Mouse (Mus musculus) T-helper 17 cell (primary cell): ENCODE measurements around the gene Blm.

ENCODE experiments used
- in situ Hi-C, 2 experiments: fragments of 300-600 bp; cut with MboI, MseI; formaldehyde crosslinking; loops; 1 replicate in 1 of 2; 2 replicates in 1 of 2; pipeline ENCODE4 v1.15.1; 2025; ENCODE audit warnings: high pct_unique_total_duplicates in 2 of 2

Blm gene

DNA sequence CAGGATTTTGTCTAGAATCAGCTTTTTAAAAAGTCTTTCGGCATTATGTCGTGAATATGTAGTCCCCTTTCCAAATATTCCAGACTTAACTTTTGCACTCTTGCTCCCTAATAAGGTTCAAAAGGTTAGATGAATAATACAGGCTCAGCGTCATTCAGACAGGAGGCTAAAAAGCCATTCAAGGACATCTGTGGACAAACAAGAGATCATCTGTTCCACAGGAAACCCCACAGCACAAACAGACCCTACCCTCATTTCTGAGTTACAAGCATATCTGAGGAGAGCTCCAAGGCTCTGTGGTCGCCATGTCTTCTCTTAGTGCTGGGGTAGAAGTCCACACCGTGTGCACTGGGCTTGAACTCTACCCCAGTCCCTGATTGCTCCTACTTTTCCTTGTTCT, 70.1 kb downstream of the Blm start:
- in situ Hi-C loops, result no loop called here

DNA sequence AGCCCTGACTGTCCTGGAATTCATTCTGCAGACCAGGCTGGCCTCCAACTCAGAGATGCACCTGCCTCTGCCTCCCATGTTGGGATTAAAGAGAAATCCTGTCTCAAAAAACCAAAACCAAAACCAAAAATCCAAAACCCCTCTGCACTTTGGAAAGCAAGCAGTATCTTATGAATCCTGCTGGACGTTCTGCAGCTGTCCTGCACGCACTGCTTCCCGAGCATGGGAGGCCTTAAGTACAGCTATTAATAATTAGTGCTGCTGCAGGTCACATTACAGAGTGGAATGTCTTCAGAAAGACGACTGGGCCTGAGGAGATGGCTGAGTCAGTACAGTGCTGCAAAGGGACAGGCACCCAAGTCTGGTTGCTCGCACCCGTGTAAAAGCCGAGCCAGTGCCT, 73.0 kb downstream of the Blm start:
- in situ Hi-C loops, result no loop called here

DNA sequence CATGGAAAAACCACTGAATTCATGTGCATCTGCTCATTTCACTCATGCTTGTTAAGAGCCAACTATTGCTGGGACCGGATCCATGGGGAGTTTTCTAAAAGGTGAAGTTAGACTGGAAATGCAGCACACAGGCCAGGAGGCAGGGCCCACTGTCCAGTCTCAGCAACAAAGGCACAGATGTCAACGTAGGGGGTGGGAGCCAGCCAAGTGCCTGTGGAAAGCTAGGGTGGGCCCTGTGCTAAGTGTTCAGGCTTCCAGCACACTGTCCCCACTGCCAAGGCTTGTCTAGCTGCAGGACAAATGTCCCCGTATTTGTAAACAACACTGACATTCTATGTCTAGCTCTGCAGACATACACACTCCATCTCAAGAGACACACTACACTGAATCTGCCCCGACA, 74.0 kb downstream of the Blm start:
- in situ Hi-C loops, result no loop called here

DNA sequence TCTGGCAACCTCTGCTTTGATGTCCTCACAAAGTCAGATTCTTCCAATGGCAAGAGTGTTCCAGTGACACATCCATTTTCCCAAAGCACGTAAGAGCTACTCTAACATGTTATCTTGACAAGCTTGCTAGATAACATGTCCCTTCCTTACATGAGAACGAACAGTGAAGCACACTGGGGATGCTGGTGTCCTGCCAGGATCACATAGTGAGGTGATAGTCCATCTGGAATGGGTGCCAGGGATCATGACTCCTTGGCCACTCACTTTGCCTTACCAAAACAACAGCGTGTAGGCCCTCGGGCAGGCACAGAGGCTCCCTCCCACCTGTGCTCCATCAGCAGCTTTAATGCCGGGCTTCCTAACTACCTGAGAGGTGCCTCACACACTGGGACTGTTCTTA, 74.7 kb downstream of the Blm start:
- in situ Hi-C loops, result no loop called here

DNA sequence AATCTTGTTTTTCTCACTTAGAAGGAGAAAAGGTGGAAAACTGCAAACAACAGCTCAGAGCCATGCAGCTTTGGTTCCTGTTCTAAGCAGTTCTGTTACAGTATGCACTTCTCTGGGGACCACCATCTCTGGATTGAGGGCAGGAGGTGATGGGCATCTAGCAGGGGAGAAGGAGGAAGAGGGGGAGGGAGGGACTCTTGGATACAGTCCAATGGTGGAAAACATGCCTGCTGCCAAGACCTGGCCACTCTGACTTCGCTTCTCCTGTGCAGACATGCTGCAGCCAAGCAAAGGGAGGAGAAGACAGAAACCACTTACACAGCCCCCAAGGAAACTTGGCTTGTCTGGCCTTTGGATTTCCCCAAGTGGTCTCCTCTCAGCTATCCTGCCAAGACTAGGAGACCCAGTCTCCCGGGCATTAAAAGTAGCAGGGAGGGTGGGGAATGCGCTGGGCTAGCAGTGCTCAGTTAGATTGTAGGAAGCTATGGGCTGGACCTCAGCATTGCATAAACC, 77.0 kb downstream of the Blm start:
- in situ Hi-C loops, result no loop called here

DNA sequence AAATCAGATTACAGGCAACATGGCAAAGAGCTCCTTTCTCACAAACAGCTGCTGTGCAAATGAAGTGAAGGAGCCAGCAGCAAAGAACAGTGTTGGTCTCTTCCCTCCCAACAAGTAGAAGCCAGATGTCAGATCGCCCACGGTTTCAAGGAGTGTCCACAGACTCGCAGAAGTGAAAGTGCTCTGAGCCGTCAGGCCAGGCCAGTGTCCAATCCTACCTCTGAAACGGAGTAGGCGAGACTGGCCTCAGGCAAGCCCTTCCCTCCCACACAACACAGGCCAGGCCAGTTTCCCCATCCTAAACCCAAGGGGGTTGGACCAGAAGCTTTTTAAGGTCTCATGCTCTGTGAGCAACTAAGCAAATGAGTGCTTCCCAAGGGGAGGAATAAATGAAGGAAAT, 77.7 kb downstream of the Blm start:
- in situ Hi-C loops, result no loop called here

DNA sequence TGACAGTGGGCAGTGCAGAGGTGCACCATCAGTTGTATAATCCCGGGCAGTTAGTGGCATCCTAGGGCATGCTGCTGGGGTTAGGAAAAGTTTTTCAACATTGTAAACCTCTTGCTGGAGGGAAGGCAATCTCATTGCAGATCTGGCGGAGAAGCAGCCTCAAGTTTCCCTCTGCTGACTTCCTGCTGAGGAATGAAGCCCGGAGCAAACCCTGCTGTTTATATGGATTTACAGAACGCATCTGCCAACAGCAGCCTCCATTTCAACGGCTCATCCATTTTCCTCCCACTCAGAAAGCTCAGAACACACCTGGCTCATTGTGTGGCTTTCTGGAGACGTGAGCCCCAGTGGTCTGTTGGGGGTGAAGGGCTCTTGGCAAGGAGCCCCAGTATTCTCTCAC, 78.6 kb downstream of the Blm start:
- in situ Hi-C loops, result no loop called here

DNA sequence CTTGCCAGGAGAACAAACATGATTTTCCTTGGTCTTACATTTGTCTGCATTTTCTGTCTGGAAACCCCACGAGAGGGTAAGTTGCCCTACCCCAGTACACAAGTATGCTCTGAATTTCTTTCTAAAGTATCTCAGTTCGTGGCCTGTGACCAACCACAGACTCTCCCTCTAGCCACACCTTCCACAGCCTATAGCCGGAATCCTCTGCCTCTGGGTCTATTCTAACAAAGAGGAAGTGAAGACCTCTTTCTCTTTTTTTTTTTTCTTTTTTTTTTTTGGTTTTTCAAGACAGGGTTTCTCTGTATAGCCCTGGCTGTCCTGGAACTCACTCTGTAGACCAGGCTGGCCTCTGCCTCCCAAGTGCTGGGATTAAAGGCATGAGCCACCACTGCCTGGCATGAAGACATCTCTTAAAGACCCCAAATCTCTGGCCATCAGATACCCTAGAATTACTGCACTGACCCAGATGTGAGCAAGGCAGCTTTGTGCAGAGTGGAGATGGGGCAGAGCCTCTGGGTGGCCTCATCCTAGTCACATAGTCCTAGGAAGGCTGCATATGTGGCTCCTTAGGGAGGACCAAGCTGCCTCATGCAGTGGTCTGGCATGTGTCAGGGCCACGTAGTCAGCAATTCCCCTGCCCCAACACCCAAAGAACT, 79.3 kb downstream of the Blm start:
- in situ Hi-C loops, result no loop called here

DNA sequence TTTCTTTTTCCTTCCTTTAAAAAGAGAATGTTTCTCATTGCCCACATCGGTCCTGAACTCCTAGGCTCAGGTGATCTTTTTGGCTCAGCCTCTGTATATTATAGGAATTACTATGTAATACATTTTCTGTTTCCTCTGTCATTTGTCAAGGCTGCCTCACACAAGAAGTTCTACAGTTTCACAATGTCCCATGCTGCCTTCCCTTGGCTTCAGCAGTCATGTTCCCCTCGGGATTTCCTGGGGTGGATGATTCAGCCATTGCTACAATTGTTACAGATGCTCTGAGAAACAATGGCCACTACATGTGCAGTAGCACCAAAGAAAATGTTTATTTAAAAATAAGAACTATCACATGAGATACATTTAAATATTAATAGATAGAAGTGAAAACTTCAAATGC, 80.1 kb downstream of the Blm start:
- in situ Hi-C loops, result no loop called here

DNA sequence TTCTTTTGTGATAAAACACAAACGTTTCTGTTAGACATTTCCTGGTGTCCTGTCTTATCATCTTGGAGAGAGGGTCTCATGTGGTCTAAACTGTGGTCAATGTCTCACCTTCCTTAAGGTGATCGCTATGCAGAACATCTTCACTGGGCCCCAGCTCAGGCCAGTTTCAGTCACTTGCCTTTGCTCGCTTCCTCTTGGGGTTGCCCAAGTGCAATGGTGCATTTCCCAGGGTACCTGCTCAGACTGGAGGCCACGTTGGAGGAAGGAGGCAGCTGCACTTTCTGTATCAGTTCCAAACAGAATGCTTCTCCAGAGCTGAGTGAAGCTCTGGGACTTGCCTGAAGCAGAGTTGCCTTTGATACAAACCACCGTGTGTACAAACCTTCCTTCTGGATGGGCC, 80.9 kb downstream of the Blm start:
- in situ Hi-C loops, result no loop called here

DNA sequence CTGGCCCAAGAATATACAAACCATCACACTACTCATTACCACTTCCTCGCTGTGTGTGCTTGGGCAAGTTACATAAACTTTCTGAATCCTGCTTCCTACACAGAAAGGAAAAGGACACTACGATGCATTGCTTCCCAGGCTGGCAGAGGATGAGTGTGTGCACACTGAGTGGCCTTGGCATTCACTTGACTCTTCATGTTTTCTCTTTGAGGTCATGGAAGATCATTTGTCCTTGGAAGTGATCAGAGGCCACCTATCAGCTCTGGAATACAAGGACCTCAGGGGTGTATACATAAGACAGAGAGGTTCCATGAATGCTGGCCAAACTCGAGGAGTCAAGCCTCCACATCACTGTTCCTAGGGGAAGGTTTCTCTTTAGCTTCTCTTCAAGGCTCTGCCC, 81.8 kb downstream of the Blm start:
- in situ Hi-C loops, result no loop called here

DNA sequence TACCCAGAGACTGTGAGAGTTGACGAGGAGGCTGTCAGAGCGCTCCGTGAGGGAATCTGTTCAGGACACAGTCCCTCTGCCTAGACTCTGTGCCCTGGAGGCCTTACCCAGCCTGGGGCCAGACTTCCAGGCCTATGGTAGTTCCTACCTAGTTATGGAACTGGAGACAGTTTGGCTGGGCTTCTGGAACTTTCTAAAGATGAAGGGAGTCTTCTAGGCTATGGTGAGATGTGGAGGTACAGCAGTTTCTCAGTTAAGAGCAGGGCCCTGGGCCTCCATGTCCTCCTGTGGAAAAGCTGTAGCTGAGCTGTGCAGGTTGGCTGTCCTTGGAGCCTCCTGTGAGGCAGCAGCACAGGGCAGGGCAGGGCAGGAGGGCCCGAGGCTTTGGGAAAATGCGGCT, 82.7 kb downstream of the Blm start:
- in situ Hi-C loops, result no loop called here

DNA sequence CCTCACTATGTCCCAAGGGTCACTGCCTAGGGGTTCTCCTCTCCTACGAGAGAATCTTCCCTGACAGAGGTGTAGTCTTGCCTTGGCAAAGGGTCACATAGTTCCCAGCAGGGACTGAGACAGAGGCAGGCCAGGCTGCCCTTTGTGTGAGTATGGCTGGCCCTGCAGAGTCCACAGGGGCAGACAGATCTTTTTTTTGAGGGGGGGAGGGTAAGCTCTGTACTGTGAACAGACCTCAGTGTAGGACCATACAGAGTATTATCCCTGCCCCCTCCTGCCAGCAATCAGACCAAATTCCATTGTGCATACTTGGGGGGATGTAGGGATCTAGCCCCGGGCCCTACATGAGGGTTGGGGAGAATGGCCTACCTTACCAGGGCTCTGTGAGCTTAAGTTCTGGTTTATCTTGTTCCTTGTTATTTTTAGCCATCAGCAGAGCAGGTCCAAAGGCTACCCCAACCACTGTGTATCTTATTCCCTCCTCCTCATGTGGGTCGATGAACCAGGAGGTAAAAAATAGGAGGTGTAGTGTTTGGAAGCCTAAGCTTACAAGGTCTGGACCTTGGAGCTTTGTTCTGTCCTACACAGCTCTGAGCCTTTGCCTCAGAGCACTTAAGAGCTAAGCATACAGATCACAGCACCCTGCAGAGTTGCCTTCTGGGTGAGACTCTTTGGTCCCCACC, 83.2 kb downstream of the Blm start:
- in situ Hi-C loops, result no loop called here

DNA sequence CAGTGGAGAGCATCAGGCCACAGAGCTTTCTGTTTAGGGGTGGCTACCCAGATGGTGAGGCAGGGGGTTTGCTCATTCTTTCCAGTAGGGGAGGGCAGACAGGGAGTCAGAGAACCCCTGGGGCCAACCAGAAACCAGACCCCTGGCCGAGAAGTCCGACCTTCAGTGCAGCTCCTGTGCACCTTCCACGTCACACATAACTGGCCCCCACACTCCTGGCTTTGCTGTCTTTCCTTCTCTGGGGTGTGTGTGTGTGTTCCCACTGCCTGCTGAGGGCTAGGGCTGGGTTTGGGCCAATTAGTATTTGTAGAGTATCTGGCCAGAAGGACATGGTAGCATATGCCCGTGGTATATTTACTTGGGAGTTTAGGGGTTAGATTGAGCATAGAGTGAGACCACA, 84.6 kb downstream of the Blm start:
- in situ Hi-C loops, result no loop called here

DNA sequence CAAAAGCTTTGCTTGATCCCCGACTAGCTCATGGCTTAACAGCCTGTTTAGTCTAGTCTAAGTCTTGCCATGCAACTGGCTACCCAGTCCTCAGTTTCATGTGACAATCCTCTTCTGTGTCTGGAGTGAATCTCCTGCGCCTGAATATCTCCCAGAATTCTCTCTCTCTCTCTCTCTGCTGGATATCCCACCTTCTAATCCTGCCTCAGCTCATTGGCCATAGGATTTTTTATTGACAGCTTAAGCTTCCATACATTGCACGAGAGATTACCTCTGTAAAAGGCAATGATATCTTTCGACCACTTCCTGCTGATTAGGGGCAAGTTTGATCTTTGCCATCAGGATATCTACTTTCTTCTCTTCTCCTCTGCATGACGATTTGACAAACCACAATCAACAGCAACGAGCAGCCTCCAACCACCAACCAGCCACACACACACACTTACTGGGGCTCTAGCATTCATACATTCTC, 85.3 kb downstream of the Blm start:
- in situ Hi-C loops, result no loop called here

DNA sequence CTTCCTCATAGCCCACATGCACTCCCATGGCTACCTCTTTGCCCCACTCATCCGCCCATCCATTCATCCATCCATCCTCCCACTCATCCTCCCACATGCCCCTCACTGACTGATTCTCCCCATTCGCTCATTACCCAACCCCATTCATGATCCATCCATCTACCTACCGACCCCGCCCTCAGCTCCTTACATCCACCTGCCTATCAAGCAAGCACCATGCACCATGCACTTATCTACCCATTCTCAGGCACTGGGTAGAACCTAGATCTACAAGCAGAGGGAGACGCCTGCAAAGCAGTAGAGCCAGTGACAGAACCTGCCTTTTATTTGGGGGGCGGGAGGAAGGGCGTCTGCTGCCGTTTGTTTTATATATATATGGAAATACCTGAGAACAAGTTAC, 87.6 kb downstream of the Blm start:
- in situ Hi-C loops, result no loop called here

DNA sequence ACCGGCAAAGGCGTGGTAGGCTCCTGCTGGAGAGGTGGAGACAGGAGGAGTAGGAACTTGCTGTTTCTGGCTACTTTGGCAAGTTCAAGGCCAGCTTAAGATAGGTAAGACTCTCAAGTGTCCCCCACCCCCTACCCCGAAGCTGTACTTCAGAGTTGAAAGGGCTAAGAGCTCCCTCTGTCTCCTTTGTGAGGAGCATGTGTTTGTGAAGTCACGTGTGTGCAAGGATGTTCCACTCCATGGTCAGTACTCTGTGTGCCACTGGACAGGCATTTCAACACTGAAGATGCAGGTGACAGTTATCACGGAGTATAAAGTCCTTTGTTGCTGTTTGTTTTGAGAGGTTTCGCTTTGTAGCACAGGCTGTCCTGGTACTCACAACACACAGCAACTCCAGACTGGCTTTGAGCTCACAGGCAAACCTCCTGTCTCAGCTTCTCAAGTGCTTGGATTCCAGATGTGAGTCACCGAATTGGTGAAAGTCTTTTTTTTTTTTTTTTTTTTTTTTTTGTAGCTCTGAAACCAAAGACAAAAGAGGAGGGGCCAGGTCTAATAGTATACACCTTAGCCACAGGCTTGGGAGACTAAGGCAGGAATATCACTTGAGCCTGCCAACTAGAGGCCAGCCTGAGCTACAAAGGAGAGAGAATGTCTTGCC, 88.6 kb downstream of the Blm start:
- in situ Hi-C loops, result no loop called here

DNA sequence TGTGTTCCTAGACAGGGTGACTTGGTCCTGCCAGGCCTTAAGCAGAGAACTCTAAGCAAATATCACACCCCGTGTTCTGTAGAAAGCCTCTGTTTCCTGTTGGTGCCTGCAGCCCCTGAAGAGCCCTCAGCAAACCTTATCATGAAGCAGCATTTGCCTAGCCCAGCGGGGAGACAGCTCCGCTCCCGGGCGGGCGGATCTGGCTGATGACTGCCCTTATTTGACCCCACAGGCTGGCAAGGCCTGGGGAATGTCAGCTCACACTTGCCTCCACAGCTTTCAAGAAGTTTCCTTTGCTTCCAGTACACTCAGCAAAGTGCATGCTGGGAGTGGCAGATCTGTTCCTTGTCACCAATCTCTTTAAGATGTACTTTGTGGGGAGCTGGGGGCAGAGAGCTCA, 89.4 kb downstream of the Blm start:
- in situ Hi-C loops, result no loop called here

DNA sequence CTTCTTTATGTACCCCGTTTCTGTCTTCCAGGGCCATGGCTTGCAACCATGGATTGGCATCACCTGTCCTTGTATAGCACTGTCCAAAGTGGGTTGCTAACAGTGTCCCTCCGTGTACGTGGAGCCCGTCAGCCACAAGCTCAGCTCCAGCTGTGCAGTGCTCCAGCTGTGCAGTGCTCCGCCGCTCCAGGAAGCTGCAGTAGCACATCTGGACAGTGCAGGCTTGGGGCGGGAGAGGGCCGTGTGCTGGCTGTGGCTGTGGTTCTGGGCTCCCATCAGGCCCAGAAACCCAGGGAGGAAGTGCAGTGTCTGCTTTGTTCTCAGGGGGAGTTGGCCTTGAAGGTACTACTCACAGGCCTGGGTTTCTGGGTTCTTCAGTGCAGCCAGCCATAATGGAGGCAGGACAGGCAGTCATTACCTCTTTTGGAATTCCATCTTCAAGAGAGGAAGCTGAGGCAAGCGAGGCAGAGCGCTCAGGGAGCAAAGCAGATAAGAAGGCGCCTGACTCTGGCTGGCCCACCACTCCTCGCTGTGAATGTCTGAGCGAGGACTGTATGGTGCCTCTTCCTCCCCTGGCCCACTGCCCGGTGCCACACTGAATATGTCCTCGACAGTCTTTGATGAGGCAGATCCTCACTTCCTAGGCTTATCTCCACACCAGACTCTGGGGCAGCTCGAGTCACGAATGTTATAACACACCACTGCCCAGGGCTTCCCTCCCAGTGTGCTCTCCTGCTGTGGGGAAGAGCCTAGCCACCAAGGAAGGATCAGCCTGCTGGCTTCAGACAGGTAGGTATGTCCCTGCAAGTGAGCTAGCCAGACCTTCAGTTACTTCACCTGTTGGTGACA, 90.3 kb downstream of the Blm start:
- in situ Hi-C loops, result no loop called here

DNA sequence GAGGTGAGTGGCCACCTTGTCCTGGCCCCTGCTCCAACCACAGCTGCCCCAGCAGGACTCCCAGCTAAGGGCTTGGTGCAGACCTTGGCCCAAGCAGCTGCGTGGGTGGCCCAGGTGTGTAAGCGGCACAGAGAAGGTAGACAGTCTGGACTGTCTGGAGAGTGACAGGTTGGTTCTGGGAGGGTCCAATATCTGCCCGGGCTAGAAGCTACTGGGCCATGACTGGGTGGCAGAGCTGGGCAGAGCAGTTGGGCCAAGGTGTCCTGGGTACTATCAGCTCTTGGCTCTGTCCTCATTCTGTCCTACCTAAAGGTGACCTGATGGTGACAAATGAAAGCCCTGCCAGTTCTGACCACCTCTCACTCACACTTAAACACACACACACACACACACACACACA, 91.8 kb downstream of the Blm start:
- in situ Hi-C loops, result no loop called here

DNA sequence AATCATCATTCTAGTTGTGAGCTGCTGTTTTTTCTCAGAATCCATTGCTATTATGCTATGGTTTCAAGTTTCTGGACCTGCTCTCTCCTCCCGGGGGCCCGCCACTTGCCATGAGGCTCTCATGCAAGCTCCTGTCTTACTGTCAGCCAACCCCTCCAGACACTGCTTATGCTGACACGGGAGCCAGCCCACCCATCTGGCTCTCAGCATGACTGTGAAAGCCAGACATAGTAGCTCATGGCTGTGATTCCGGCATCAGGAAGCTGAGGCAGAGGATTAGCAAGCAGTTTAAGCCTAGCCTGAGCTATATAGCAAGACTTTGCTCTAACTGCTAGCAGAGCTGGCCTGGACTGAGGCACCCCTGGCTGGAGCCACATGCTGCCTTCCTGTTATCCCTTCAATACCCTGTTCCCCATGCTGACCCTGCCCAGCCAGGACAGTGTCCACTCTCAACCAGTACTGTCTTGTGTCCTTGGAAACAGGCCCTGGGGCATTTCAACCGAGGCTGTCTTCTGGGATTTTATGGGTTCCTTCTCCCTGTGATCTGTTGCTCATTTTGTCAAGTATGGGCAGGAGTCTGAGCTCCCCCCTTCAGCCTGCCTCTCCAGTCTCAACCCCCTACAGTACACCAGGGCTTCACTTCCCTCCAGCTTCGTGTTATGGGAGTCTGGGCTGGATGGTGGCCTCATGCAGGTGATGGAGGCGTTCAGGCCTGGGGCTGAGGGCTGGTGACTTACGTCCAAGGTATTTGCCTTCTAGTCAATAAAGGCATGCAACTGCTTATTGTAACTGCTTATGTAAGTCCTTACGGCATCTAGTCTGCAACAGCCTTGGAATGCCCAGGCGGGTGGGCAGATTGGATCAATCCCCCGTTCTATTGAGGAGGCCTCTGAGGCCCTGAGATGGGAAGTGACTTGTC, 92.7 kb downstream of the Blm start:
- in situ Hi-C loops, result no loop called here
